Mouse (Mus musculus) embryonic fibroblast, embryonic 13.5 days (primary cell): ENCODE measurements around the gene Plcl1. TPM values are rescaled to one million over a fixed set of nuclear protein-coding genes. Genes with fewer than 3 reads are reported as not detected.
A peak's percentile ranks its signal among the peaks of the same experiment; 100 is the strongest.

Experiments
- H3K27ac ChIP-seq: 2 replicates; pipeline ENCODE4 v1.5.1; 2012; ENCODE audit warnings: low read length, control low read depth, inconsistent platforms; ENCODE audit not compliant: insufficient read depth
- H3K4me1 ChIP-seq: 2 replicates; pipeline ENCODE4 v1.6.1; 2011; ENCODE audit warnings: low read length; ENCODE audit not compliant: control insufficient read depth, insufficient read depth
- H3K4me3 ChIP-seq: 2 replicates; pipeline ENCODE4 v1.5.1; 2011; ENCODE audit warnings: mild to moderate bottlenecking, control low read depth, low read length; ENCODE audit not compliant: insufficient read depth
- CTCF ChIP-seq: IDR thresholded peaks from 2 replicates; pipeline ENCODE4 v1.5.1; 2011; ENCODE audit warnings: mild to moderate bottlenecking, control low read depth, low read length, moderate library complexity, borderline replicate concordance; ENCODE audit not compliant: insufficient read depth
- POLR2A ChIP-seq: IDR thresholded peaks from 2 replicates; pipeline ENCODE4 v1.6.1; 2011; ENCODE audit warnings: low read depth, mild to moderate bottlenecking, control low read depth, low read length, moderate library complexity
- polyA plus RNA-seq: library from polyadenylated mRNA; stranded (reverse); fragments of >200 nt; gene quantifications from 2 replicates; pipeline ENCODE4 v1.2.4, GENCODE M21; 2011; ENCODE audit warnings: low read depth; ENCODE audit not compliant: missing spikeins, insufficient read length

The Plcl1 gene
- polyA plus RNA-seq, 1 experiment, result 10.9 TPM

- Histone ChIP-seq H3K27ac (peak overlapping the region; percentile 57; the same call in 1 of the 2 replicates), H3K4me3 (no peak overlapping the region), H3K4me1 (peaks cover 2% of the 10 kb centered on the region; the same call in 1 of the 2 replicates)
- no peak for TF ChIP-seq POLR2A
- no peak for TF ChIP-seq CTCF
Measured at GRCm38 (mm10) chr1:55686261-55686660, 280.5 kb downstream of the Plcl1 start.

DNA sequence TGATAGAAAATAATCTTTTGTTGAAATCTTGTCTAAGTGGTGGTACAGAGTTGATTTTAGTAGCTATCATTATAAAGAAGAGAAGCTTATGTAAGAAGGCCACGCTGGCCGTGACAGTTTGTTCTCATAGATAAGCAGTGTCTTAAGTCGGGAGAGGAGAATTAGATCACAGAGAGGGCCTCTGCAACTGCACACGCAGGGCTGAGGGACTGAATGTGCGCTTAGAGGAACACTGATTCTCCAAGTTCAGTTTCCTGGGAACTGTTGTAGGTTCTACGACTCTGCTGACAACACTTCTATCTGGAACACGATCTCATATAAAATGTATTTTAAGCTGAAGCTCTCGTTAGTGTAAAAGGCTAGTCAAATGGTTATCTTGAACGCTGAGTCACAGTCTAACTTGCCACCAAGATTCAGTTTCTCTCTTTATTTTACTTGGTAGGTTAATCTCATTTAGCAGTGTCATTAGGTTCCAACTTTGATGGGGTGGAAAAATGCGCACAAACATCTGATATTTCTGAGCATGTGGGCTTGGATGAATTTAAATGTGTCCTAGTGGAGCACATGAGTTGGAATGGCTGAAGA, 288.0 kb downstream of the Plcl1 start:
- no peak for TF ChIP-seq POLR2A
- no peak for TF ChIP-seq CTCF

DNA sequence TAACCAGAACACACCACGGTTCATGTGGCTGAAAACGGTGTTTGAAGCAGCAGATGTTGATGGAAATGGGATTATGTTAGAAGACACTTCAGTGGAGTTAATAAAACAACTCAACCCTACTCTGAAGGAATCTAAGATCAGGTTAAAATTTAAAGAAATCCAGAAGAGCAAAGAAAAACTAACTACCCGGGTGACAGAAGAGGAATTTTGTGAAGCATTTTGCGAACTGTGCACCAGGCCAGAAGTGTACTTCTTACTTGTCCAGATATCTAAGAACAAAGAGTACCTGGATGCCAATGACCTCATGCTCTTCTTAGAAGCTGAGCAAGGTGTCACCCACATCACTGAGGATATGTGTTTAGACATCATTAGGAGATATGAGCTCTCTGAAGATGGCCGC, 290.5 kb downstream of the Plcl1 start:
- peaks cover 3% of the 10 kb centered on the region; the same call in 1 of the 2 replicates for H3K4me1 ChIP-seq
- TF ChIP-seq POLR2A, result no peak
- no peak for TF ChIP-seq CTCF
- no peak overlapping the region for H3K4me3 ChIP-seq
- no peak overlapping the region for H3K27ac ChIP-seq

More for the DNA sequence above, 288.0 kb downstream of the Plcl1 start:
- H3K4me1 ChIP-seq, result peaks cover 3% of the 10 kb centered on the region; the same call in 1 of the 2 replicates
- no peak overlapping the region for H3K4me3 ChIP-seq
- peak overlapping the region; percentile 78 for H3K27ac ChIP-seq

DNA sequence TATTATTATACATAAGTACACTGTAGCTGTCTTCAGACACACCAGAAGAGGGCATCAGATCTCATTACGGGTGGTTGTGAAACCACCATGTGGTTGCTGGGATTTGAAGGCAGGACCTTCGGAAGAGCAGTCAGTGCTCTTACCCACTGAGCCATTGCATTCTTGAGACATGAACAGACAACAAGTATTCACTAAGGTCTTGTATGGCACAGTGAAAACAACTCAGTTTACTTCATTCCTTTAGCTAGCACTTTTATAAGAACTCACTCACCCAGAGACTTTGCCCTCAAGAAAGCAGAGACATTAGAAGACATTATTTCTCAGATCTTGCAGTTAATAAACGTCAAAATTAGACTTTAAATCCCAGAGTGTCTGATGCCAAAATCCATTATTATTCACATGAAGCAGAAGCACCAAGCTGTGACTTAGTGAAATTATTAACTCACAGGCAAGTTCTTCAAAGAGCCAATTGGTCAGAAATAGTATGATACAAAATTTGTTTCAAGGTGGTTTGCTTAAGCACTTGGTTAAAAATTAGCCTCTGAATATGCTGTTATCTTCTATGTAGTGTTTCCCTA, 293.8 kb downstream of the Plcl1 start:
- Histone ChIP-seq H3K27ac (no peak overlapping the region), H3K4me1 (no peaks in the 10 kb centered on the region), H3K4me3 (no peak overlapping the region)
- no peak for TF ChIP-seq CTCF
- no peak for TF ChIP-seq POLR2A

DNA sequence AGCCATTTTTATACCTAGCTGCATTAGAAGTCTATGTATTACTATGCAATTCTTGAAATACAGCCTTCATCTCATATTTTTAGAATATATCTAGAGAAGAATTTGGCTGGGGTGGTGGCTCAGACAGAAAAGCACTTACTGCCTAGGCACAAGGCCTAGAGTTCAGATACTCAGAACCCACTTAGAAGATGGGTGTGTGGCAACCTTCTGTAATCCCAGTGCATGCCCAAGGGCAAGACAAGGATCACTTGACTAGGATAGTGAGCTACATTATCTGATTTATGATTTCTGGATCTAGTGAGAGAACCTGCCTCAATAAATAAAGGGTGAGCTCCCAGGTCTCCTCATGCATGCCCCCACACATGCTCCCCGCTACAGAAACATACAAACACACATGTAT, 294.3 kb downstream of the Plcl1 start:
- no peak for TF ChIP-seq CTCF
- no peak for TF ChIP-seq POLR2A
- no peak overlapping the region for H3K4me3 ChIP-seq

GRCm38 (mm10) chr1:55700726-55701125, 295.0 kb downstream of the Plcl1 start:
- no peaks in the 10 kb centered on the region for H3K4me1 ChIP-seq
- H3K4me3 ChIP-seq, result no peak overlapping the region
- H3K27ac ChIP-seq, result no peak overlapping the region
- TF ChIP-seq POLR2A, result no peak
- TF ChIP-seq CTCF, result no peak

More for the DNA sequence above, 294.3 kb downstream of the Plcl1 start:
- Histone ChIP-seq H3K4me1 (no peaks in the 10 kb centered on the region), H3K27ac (no peak overlapping the region)

DNA sequence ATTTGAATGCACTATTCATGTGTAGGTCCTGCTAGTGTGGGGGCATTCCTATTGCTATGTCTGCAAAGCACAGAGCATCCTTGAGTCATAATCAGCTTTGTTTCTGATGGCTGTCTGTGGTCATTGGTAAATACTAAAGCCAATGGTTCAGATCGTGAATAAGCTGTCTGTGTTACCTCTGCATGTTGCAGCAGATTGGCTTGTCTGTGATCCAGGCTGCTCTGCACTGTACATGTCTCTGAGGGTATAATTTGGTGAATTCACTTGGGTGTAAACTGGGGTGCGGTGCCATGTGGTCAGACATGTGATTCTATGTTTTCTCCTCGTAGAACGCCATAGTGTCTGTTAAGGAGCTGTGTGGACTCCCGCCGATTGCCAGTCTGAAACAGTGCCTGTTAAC, 295.9 kb downstream of the Plcl1 start:
- Histone ChIP-seq H3K4me1 (no peaks in the 10 kb centered on the region), H3K27ac (no peak overlapping the region), H3K4me3 (no peak overlapping the region)
- TF ChIP-seq CTCF (no peak), POLR2A (no peak)

DNA sequence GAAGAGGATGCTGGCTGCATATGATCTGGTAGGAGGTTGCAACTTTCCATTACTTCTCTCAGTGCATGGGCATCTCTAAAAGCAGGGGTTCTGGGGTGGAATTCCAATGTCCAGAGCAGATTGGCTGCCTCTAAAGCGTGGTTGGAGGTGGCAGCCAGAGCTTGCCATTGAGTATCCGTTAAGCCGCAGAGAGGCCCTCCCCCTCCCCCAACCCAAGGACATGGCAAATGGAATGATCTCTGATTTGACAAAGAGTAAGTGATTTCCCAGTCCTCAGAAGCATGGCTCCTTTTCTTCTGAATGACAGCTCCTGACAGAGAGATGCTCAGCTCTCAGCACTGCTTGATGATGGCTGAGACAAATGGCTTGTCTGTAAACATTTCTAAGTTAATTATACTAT, 296.4 kb downstream of the Plcl1 start:
- no peak overlapping the region for H3K4me3 ChIP-seq
- H3K27ac ChIP-seq, result no peak overlapping the region
- TF ChIP-seq CTCF, result no peak
- TF ChIP-seq POLR2A, result no peak
- H3K4me1 ChIP-seq, result no peaks in the 10 kb centered on the region

- no peak for TF ChIP-seq CTCF
- no peak for TF ChIP-seq POLR2A
- H3K4me1 ChIP-seq, result no peaks in the 10 kb centered on the region
- no peak overlapping the region for H3K27ac ChIP-seq
- H3K4me3 ChIP-seq, result no peak overlapping the region
Measured at GRCm38 (mm10) chr1:55704707-55705106, 299.0 kb downstream of the Plcl1 start.

- H3K4me1 ChIP-seq, result no peaks in the 10 kb centered on the region
- TF ChIP-seq CTCF, result no peak
- no peak for TF ChIP-seq POLR2A
- no peak overlapping the region for H3K4me3 ChIP-seq
- no peak overlapping the region for H3K27ac ChIP-seq
Measured at GRCm38 (mm10) chr1:55705173-55705572, 299.5 kb downstream of the Plcl1 start.

GRCm38 (mm10) chr1:55705756-55706155, 300.0 kb downstream of the Plcl1 start:
- Histone ChIP-seq H3K27ac (no peak overlapping the region), H3K4me1 (no peaks in the 10 kb centered on the region), H3K4me3 (no peak overlapping the region)
- TF ChIP-seq POLR2A (no peak), CTCF (no peak)
